Mouse (Mus musculus): ENCODE data around the gene Fgf8. TPM values are rescaled to one million over a fixed set of nuclear protein-coding genes. Genes with fewer than 3 reads are reported as not detected.

The Fgf8 gene
- polyA plus RNA-seq, 1 experiment from 2014 or later: 20.8 TPM

DNA sequence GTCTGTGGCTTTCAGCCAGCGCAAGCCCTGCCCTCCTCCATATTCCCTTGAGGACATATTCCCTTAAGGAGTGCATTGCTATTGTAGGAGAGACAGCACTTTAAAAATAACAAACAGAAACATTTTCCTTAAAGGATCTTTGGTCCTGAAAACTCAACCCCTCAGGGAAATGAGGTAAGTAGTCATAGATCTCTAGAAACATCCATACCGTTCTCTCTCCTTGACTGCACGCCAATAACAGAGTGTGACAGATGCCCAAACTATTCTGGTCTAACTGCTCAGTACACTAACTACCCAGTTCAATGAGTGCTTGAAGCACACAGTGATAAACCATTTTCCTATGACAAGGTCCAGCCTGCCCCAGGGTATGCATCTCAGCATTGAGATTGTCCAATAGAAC is 24.4 kb downstream of the Fgf8 start:
- Histone ChIP-seq H3K36me3 (ENCODE audit: insufficient read depth, low read length) (no peaks in the 10 kb centered on the region), H3K27me3 (ENCODE audit: insufficient read depth, low read length) (no peaks in the 10 kb centered on the region), H3K4me1 (replicated peaks; ENCODE audit: insufficient read depth, low read length) (no peaks in the 10 kb centered on the region), H3K4me3 (replicated peaks; ENCODE audit: low read depth, low read length) (no peak overlapping the region), H3K27ac (no peak overlapping the region), H3K9me3 (replicated peaks; ENCODE audit: low read length) (no peaks in the 10 kb centered on the region), H3K4me2 (ENCODE audit: low read length) (peak overlapping the region; percentile 34; the same call in 1 of the 2 replicates), H3K9ac (ENCODE audit: low read depth, low read length) (no peak overlapping the region)
- ATAC-seq (replicated peaks; ENCODE audit: low FRiP score, low read depth) (no peak), DNase-seq (ENCODE audit: low spot score) (no peak)
- 64% methylated on average over 3 of the region's 3 CpGs for WGBS
- TF ChIP-seq CTCF (IDR thresholded peaks at IDR 0.05; ENCODE audit: low read depth): no peak

DNA sequence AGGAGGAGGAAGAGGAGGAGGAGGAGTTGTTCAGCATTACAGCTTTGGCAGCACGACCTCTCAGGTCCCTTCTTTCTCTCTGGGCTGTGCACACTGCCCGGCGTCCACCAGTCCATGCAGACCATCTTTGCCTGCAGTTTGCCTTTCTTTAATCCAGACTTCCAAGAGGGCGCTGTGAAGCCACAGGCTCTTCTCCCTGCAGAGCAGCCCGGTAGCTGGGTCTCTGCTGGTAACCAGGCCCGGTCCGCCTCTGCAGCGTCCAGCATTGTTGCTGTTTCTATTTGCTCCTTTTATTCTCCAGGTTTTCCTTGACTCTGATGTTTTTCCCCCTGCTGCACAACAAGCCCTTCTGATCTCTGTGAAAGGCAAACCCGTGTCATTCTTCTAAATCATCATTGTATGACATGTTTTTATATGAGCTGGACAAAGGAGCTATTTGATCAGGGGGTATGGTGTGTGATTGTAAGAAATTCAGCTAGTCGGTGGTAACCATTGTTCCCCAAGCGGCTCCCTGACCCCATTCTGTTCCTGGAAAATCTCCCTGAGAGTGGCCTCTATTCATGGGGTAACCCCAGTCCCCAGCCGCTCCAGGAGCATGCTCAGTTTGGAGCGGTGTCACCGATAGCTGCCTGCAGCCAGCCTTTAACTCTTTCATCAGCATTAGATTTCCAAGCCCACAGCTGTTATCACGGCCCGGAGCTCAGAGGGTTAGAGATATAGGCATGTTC is 25.1 kb downstream of the Fgf8 start:
- no peaks in the 10 kb centered on the region for H3K36me3 ChIP-seq (ENCODE audit: insufficient read depth, low read length)
- H3K9ac ChIP-seq (ENCODE audit: low read depth, low read length): no peak overlapping the region
- peak; percentile 59 for TF ChIP-seq CTCF (IDR thresholded peaks at IDR 0.05; ENCODE audit: low read depth)
- ATAC-seq (replicated peaks; ENCODE audit: low FRiP score, low read depth) (no peak; the same call in 1 of the 2 replicates), DNase-seq (ENCODE audit: low spot score) (peak; percentile 87)
- no peak overlapping the region for H3K27ac ChIP-seq
- 9% methylated on average over 16 of the region's 16 CpGs for WGBS
- no peaks in the 10 kb centered on the region for H3K27me3 ChIP-seq (ENCODE audit: insufficient read depth, low read length)
- H3K9me3 ChIP-seq (replicated peaks; ENCODE audit: low read length): no peaks in the 10 kb centered on the region
- no peaks in the 10 kb centered on the region for H3K4me1 ChIP-seq (replicated peaks; ENCODE audit: insufficient read depth, low read length)
- H3K4me2 ChIP-seq (ENCODE audit: low read length): peak overlapping the region; percentile 34
- H3K4me3 ChIP-seq (replicated peaks; ENCODE audit: low read depth, low read length): no peak overlapping the region

DNA sequence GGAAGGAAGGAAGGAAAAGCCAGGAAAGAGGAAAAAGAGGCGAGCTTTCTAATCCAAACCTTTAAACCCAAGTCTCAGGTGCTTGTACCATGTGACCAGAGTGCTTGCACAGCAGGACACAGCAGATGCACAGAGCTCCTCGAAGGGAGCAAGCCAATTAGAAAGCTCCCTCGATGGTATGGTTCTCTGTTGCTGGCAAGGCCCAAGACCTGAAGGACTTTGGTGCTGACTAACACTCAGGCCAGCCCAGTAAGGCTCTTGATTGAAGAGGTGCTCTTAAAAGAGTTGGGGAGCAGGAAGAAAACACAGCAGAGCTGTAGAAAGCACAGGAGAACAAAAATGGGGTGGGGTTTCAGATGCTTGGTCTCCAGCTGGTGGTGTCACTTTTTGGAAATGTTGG is 34.0 kb downstream of the Fgf8 start:
- Histone ChIP-seq H3K36me3 (ENCODE audit: insufficient read depth, low read length) (no peaks in the 10 kb centered on the region), H3K27ac (no peak overlapping the region), H3K9ac (ENCODE audit: low read depth, low read length) (no peak overlapping the region), H3K27me3 (ENCODE audit: insufficient read depth, low read length) (no peaks in the 10 kb centered on the region), H3K4me1 (replicated peaks; ENCODE audit: insufficient read depth, low read length) (no peaks in the 10 kb centered on the region), H3K4me3 (replicated peaks; ENCODE audit: low read depth, low read length) (no peak overlapping the region), H3K9me3 (replicated peaks; ENCODE audit: low read length) (no peaks in the 10 kb centered on the region), H3K4me2 (ENCODE audit: low read length) (no peak overlapping the region)
- no peak for DNase-seq (ENCODE audit: low spot score)
- WGBS: 62% methylated on average over 3 of the region's 3 CpGs
- no peak for TF ChIP-seq CTCF (IDR thresholded peaks at IDR 0.05; ENCODE audit: low read depth)
- ATAC-seq (replicated peaks; ENCODE audit: low FRiP score, low read depth): no peak

- DNase-seq (ENCODE audit: low spot score) (peak; percentile 59), ATAC-seq (replicated peaks; ENCODE audit: low FRiP score, low read depth) (no peak)
- H3K36me3 ChIP-seq (ENCODE audit: insufficient read depth, low read length): no peaks in the 10 kb centered on the region
- H3K27me3 ChIP-seq (ENCODE audit: insufficient read depth, low read length): no peaks in the 10 kb centered on the region
- peak overlapping the region; percentile 23; the same call in 1 of the 2 replicates for H3K4me2 ChIP-seq (ENCODE audit: low read length)
- H3K9ac ChIP-seq (ENCODE audit: low read depth, low read length): no peak overlapping the region
- H3K9me3 ChIP-seq (replicated peaks; ENCODE audit: low read length): no peaks in the 10 kb centered on the region
- no peak overlapping the region for H3K27ac ChIP-seq
- TF ChIP-seq CTCF (IDR thresholded peaks at IDR 0.05; ENCODE audit: low read depth): no peak
- H3K4me3 ChIP-seq (replicated peaks; ENCODE audit: low read depth, low read length): no peak overlapping the region
- H3K4me1 ChIP-seq (replicated peaks; ENCODE audit: insufficient read depth, low read length): no peaks in the 10 kb centered on the region; the same call in 1 of the 2 replicates
- 17% methylated on average over 6 of the region's 6 CpGs for WGBS
Measured at GRCm38 (mm10) chr19:45696281-45696600, 46.5 kb downstream of the Fgf8 start.

DNA sequence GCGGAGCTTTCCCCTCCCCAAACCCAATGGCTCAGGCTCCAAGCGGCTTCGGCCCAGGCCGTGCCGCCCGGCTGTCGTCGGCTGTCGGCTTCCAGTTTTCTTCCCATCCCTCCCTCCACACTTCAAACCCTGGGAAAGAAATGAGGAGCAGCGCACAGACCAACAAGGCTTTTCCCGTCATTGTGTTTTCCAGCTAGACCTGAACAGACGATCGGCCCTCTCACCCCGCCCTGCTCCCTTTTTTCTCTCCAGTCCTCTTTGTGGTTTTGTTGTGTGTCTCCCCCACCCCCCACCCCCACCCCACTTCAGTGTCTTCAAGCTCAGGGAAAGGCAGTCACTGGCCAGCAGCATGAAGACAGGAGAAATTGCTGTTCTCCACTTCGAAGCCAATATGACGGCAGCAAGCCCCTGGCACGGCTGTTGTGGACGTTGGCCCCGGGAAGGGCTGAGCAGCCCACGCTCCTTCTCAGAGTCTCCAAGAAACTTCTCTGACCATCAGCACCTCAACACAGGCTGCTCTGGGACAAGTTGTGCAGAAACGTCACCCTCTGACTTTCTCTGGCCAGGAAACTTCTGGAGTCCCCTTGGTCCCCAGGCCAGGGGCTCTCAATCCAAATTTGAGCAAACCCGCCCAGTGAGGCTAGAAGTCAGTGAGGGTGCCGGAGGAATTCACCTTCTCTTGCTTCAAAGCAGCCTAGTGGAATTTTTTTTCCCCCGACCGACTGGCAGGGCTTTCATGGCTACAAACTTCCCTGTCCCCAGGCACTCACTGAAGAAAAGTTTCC is 47.0 kb downstream of the Fgf8 start:
- Histone ChIP-seq H3K9me3 (replicated peaks; ENCODE audit: low read length) (no peaks in the 10 kb centered on the region), H3K4me2 (ENCODE audit: low read length) (peak overlapping the region; percentile 23; the same call in 1 of the 2 replicates), H3K9ac (ENCODE audit: low read depth, low read length) (no peak overlapping the region), H3K27me3 (ENCODE audit: insufficient read depth, low read length) (no peaks in the 10 kb centered on the region), H3K4me3 (replicated peaks; ENCODE audit: low read depth, low read length) (no peak overlapping the region), H3K4me1 (replicated peaks; ENCODE audit: insufficient read depth, low read length) (no peaks in the 10 kb centered on the region; the same call in 1 of the 2 replicates), H3K36me3 (ENCODE audit: insufficient read depth, low read length) (no peaks in the 10 kb centered on the region), H3K27ac (no peak overlapping the region)
- DNase-seq (ENCODE audit: low spot score): no peak
- ATAC-seq (replicated peaks; ENCODE audit: low FRiP score, low read depth): no peak
- no peak for TF ChIP-seq CTCF (IDR thresholded peaks at IDR 0.05; ENCODE audit: low read depth)
- 36% methylated on average over 25 of the region's 25 CpGs for WGBS

DNA sequence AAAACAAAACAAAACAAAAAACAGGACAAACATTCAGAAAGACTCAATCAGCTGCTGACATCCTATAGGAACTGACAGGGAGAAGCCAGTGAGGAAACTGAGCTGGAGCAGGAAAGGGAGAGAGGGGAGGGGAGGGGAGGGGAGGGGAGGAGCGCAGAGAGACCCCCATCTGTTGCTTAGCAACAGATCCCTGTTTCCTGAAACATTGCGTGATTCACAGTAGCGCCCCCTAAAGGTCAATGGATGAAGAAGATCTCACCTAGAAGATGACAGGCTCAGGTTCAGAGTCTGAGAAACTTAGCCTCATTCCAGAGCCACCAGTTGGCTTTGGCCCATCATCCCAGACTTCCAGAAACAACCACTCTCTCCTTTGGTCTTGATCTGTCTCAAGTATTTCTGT is 48.7 kb downstream of the Fgf8 start:
- H3K27ac ChIP-seq: no peak overlapping the region
- no peak for DNase-seq (ENCODE audit: low spot score)
- no peaks in the 10 kb centered on the region for H3K27me3 ChIP-seq (ENCODE audit: insufficient read depth, low read length)
- no peak overlapping the region for H3K9ac ChIP-seq (ENCODE audit: low read depth, low read length)
- 47% methylated on average over 3 of the region's 3 CpGs for WGBS
- TF ChIP-seq CTCF (IDR thresholded peaks at IDR 0.05; ENCODE audit: low read depth): no peak; the same call in 1 of the 2 replicates
- no peak overlapping the region for H3K4me3 ChIP-seq (replicated peaks; ENCODE audit: low read depth, low read length)
- ATAC-seq (replicated peaks; ENCODE audit: low FRiP score, low read depth): no peak
- no peaks in the 10 kb centered on the region for H3K36me3 ChIP-seq (ENCODE audit: insufficient read depth, low read length)
- H3K9me3 ChIP-seq (replicated peaks; ENCODE audit: low read length): no peaks in the 10 kb centered on the region
- no peak overlapping the region for H3K4me2 ChIP-seq (ENCODE audit: low read length)
- H3K4me1 ChIP-seq (replicated peaks; ENCODE audit: insufficient read depth, low read length): no peaks in the 10 kb centered on the region; the same call in 1 of the 2 replicates
